Mouse (Mus musculus): Measurements from ENCODE around the gene Cast.

DNA sequence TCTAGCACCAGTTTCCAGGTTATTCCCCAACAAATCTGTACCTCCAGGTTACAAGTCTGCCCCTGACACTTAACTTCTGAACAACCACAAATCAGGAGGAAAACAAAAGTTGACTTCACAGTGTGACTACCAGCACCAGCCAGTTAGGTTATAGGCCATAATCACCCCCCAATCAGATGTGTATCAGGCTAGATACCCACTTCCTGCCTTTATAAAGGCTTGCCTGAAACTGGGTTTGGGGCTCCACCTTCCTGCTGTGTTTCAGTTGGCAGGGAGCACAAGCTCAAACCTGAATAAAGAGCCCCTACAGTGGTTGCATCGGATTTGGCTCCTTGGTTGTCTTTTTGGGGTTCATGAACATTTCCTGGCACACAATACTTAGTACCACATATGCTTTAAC lies 37.3 kb upstream of the Cast start:
- TF ChIP-seq CTCF (IDR thresholded peaks at IDR 0.05; ENCODE audit: extremely low read depth, insufficient read depth, insufficient read length, insufficient replicate concordance) = no peak
- TF ChIP-seq POLR2A (IDR thresholded peaks at IDR 0.05; ENCODE audit: low read depth, low read length) = no peak
